Mouse (Mus musculus): ENCODE results near the gene Unc13d.

Gene Unc13d

GRCm38 (mm10) chr11:116076266-116076540 is 1.6 kb downstream of the Unc13d start:
- WGBS: 77% methylated on average over 7 of the region's 7 CpGs

- WGBS: 76% methylated on average over 20 of the region's 20 CpGs
Observed at GRCm38 (mm10) chr11:116075539-116076265, 2.1 kb downstream of the Unc13d start.

- 72% methylated on average over 7 of the region's 7 CpGs for WGBS
Observed at GRCm38 (mm10) chr11:116074436-116074991, 3.2 kb downstream of the Unc13d start.

- 90% methylated on average over 3 of the region's 3 CpGs for WGBS
Observed at GRCm38 (mm10) chr11:116072608-116073007, 5.2 kb downstream of the Unc13d start.

GRCm38 (mm10) chr11:116071510-116071909 is 6.3 kb downstream of the Unc13d start:
- 57% methylated on average over 5 of the region's 5 CpGs for WGBS

- 87% methylated on average over 12 of the region's 12 CpGs for WGBS
Observed at GRCm38 (mm10) chr11:116065345-116065744, 12.4 kb downstream of the Unc13d start.

GRCm38 (mm10) chr11:116064187-116064867 is 13.4 kb downstream of the Unc13d start:
- 81% methylated on average over 23 of the region's 23 CpGs for WGBS

GRCm38 (mm10) chr11:116063562-116063961 is 14.2 kb downstream of the Unc13d start:
- 39% methylated on average over 13 of the region's 13 CpGs for WGBS

GRCm38 (mm10) chr11:116062521-116062920 is 15.2 kb downstream of the Unc13d start:
- WGBS: 48% methylated on average over 8 of the region's 8 CpGs

GRCm38 (mm10) chr11:116061641-116062415 is 15.9 kb downstream of the Unc13d start:
- 71% methylated on average over 13 of the region's 13 CpGs for WGBS

GRCm38 (mm10) chr11:116060596-116060995 is 17.2 kb downstream of the Unc13d start:
- 78% methylated on average over 9 of the region's 9 CpGs for whole genome bisulfite sequencing

- WGBS: 86% methylated on average over 11 of the region's 11 CpGs
Observed at GRCm38 (mm10) chr11:116059691-116060025, 18.1 kb downstream of the Unc13d start.

GRCm38 (mm10) chr11:116058868-116059690 is 18.7 kb downstream of the Unc13d start:
- 90% methylated on average over 17 of the region's 17 CpGs for WGBS

GRCm38 (mm10) chr11:116058022-116058614 is 19.6 kb downstream of the Unc13d start:
- WGBS: 51% methylated on average over 12 of the region's 12 CpGs

GRCm38 (mm10) chr11:116057237-116057881 is 20.4 kb downstream of the Unc13d start:
- 66% methylated on average over 4 of the region's 4 CpGs for WGBS

GRCm38 (mm10) chr11:116055873-116056272 is 21.9 kb downstream of the Unc13d start:
- WGBS: 90% methylated on average over 11 of the region's 11 CpGs

- 92% methylated on average over 9 of the region's 9 CpGs for WGBS
Observed at GRCm38 (mm10) chr11:116053510-116054229, 24.1 kb downstream of the Unc13d start.

GRCm38 (mm10) chr11:116050196-116050595 is 27.6 kb downstream of the Unc13d start:
- 78% methylated on average over 4 of the region's 4 CpGs for WGBS

- 83% methylated on average over 2 of the region's 2 CpGs for WGBS
Observed at GRCm38 (mm10) chr11:116049610-116050009, 28.2 kb downstream of the Unc13d start.

- WGBS: 94% methylated on average over 6 of the region's 6 CpGs
Observed at GRCm38 (mm10) chr11:116045173-116045572, 32.6 kb downstream of the Unc13d start.
